Mouse (Mus musculus) forebrain, embryonic 14.5 days (tissue): ENCODE measurements around the gene Cntn4. TPM values are rescaled to one million over a fixed set of nuclear protein-coding genes. Genes with fewer than 3 reads are reported as not detected.

Experiments used
- ATAC-seq: fragments of 200-750 bp; cut with Nextera tagmentation; 2 replicates; pipeline ENCODE4 v1.8.0; 2017; ENCODE audit warnings: mild to moderate bottlenecking, moderate library complexity
- DNase-seq: peaks from one replicate; pipeline ENCODE4 v3.0.0-alpha.2; 2015; ENCODE audit warnings: low spot score
- H3K27ac ChIP-seq: fragments of 300-500 bp; sonication (generic); 2 replicates; pipeline ENCODE4 v1.5.1; 2014; ENCODE audit warnings: low read depth, mild to moderate bottlenecking, control low read depth, low read length, moderate library complexity
- H3K27me3 ChIP-seq: fragments of 300-500 bp; sonication (generic); replicated peaks from 2 replicates; pipeline ENCODE4 v1.6.1; 2014; ENCODE audit warnings: low read length, control low read depth, mixed read lengths; ENCODE audit not compliant: control insufficient read depth, insufficient read depth
- H3K36me3 ChIP-seq: fragments of 300-500 bp; sonication (generic); 2 replicates; pipeline ENCODE4 v1.6.1; 2014; ENCODE audit warnings: low read length, control low read depth; ENCODE audit not compliant: control insufficient read depth, insufficient read depth
- H3K4me1 ChIP-seq: fragments of 300-500 bp; sonication (generic); 2 replicates; pipeline ENCODE4 v1.6.1; 2014; ENCODE audit warnings: antibody characterized with exemption, low read length, control low read depth; ENCODE audit not compliant: control insufficient read depth, insufficient read depth
- H3K4me2 ChIP-seq: fragments of 300-500 bp; sonication (generic); 2 replicates; pipeline ENCODE4 v1.6.1; 2014; ENCODE audit warnings: mild to moderate bottlenecking, control low read depth, low read length
- H3K4me3 ChIP-seq: fragments of 300-500 bp; sonication (generic); 2 replicates; pipeline ENCODE4 v1.5.1; 2014; ENCODE audit warnings: low read depth, low read length, control low read depth
- H3K9ac ChIP-seq: fragments of 300-500 bp; sonication (generic); 2 replicates; pipeline ENCODE4 v1.6.1; 2014; ENCODE audit warnings: mild to moderate bottlenecking, low read length, control low read depth, moderate library complexity
- H3K9me3 ChIP-seq: fragments of 300-500 bp; sonication (generic); replicated peaks from 2 replicates; pipeline ENCODE4 v1.6.1; 2016; ENCODE audit warnings: low read length, control low read depth, mixed read lengths; ENCODE audit not compliant: control insufficient read depth
- WGBS: fragments of 180-500 bp; shearing (Covaris S2); extraction: QIAGEN DNeasy Blood & Tissue Kit; methylation state at CpG from one replicate; pipeline ENCODE4 v1.1.7; 2014; 5-methylcytosine and 5-hydroxymethylcytosine counted together
- polyA plus RNA-seq: library from polyadenylated mRNA; unstranded; fragments of >200 nt; fragmentation: Nextera tagmentation; extraction: Ambion mirVana; gene quantifications from 2 replicates; pipeline ENCODE4 v1.2.1, GENCODE M21; 2014

Cntn4 gene
- polyA plus RNA-seq, 1 experiment from 2014 or later = 6.6 TPM

GRCm38 (mm10) chr6:106645496-106646211, 968.2 kb downstream of the Cntn4 start:
- 45% methylated on average over 5 of the region's 5 CpGs for WGBS

GRCm38 (mm10) chr6:106646945-106647344, 969.5 kb downstream of the Cntn4 start:
- H3K36me3 ChIP-seq = no peaks in the 10 kb centered on the region
- DNase-seq (no peak), ATAC-seq (no peak)
- WGBS = 6% methylated on average over 4 of the region's 4 CpGs
- no peak overlapping the region for H3K4me2 ChIP-seq
- no peaks in the 10 kb centered on the region for H3K27me3 ChIP-seq
- no peak overlapping the region for H3K9ac ChIP-seq
- no peak overlapping the region for H3K4me3 ChIP-seq
- no peaks in the 10 kb centered on the region for H3K4me1 ChIP-seq
- no peak overlapping the region for H3K27ac ChIP-seq
- H3K9me3 ChIP-seq = no peaks in the 10 kb centered on the region

More at GRCm38 (mm10) chr6:106645496-106646211, 968.2 kb downstream of the Cntn4 start:
- Histone ChIP-seq H3K9me3 (no peaks in the 10 kb centered on the region), H3K27ac (no peak overlapping the region), H3K4me2 (no peak overlapping the region), H3K27me3 (no peaks in the 10 kb centered on the region), H3K4me1 (no peaks in the 10 kb centered on the region), H3K4me3 (no peak overlapping the region), H3K36me3 (no peaks in the 10 kb centered on the region), H3K9ac (no peak overlapping the region)
- ATAC-seq (peak; percentile 96), DNase-seq (peak; percentile 90)

- Histone ChIP-seq H3K9ac (no peak overlapping the region), H3K9me3 (no peaks in the 10 kb centered on the region), H3K4me2 (no peak overlapping the region), H3K36me3 (no peaks in the 10 kb centered on the region), H3K4me1 (no peaks in the 10 kb centered on the region), H3K27ac (no peak overlapping the region), H3K4me3 (no peak overlapping the region), H3K27me3 (no peaks in the 10 kb centered on the region)
- 20% methylated on average over 6 of the region's 6 CpGs for WGBS
- DNase-seq (peak; percentile 46), ATAC-seq (peak; percentile 72; the same call in 1 of the 2 replicates)
Measured at GRCm38 (mm10) chr6:106663780-106664651, 986.6 kb downstream of the Cntn4 start.

- no peak for ATAC-seq
Measured at GRCm38 (mm10) chr6:106675581-106675980, 998.1 kb downstream of the Cntn4 start.

GRCm38 (mm10) chr6:106701931-106702330, 1024.5 kb downstream of the Cntn4 start:
- H3K9me3 ChIP-seq = no peaks in the 10 kb centered on the region
- ATAC-seq (no peak), DNase-seq (no peak)
- no peak overlapping the region for H3K4me2 ChIP-seq
- no peaks in the 10 kb centered on the region for H3K27me3 ChIP-seq
- H3K27ac ChIP-seq = no peak overlapping the region
- no peak overlapping the region for H3K4me3 ChIP-seq
- H3K36me3 ChIP-seq = no peaks in the 10 kb centered on the region
- H3K4me1 ChIP-seq = no peaks in the 10 kb centered on the region
- 76% methylated on average over 3 of the region's 3 CpGs for WGBS
- H3K9ac ChIP-seq = no peak overlapping the region

More at GRCm38 (mm10) chr6:106675581-106675980, 998.1 kb downstream of the Cntn4 start:
- Histone ChIP-seq H3K27me3 (no peaks in the 10 kb centered on the region), H3K9me3 (no peaks in the 10 kb centered on the region), H3K36me3 (no peaks in the 10 kb centered on the region), H3K4me2 (no peak overlapping the region), H3K27ac (no peak overlapping the region), H3K4me3 (no peak overlapping the region), H3K9ac (no peak overlapping the region), H3K4me1 (no peaks in the 10 kb centered on the region)
- no peak for DNase-seq
- 88% methylated on average over 8 of the region's 8 CpGs for WGBS

- Histone ChIP-seq H3K4me1 (no peaks in the 10 kb centered on the region), H3K36me3 (no peaks in the 10 kb centered on the region), H3K9ac (no peak overlapping the region), H3K27ac (no peak overlapping the region), H3K4me2 (no peak overlapping the region), H3K27me3 (no peaks in the 10 kb centered on the region), H3K4me3 (no peak overlapping the region), H3K9me3 (no peaks in the 10 kb centered on the region)
- ATAC-seq = no peak
- 67% methylated on average over 3 of the region's 3 CpGs for WGBS
- DNase-seq = no peak
Measured at GRCm38 (mm10) chr6:106705506-106706035, 1028.1 kb downstream of the Cntn4 start.

GRCm38 (mm10) chr6:106725642-106726041, 1048.2 kb downstream of the Cntn4 start:
- Histone ChIP-seq H3K4me1 (no peaks in the 10 kb centered on the region), H3K27ac (no peak overlapping the region), H3K4me2 (no peak overlapping the region), H3K9me3 (no peaks in the 10 kb centered on the region), H3K4me3 (no peak overlapping the region), H3K9ac (no peak overlapping the region), H3K36me3 (no peaks in the 10 kb centered on the region), H3K27me3 (no peaks in the 10 kb centered on the region)
- ATAC-seq (no peak), DNase-seq (no peak)
- WGBS = 91% methylated on average over 4 of the region's 4 CpGs

- Histone ChIP-seq H3K27me3 (no peaks in the 10 kb centered on the region), H3K9ac (no peak overlapping the region), H3K9me3 (no peaks in the 10 kb centered on the region), H3K4me3 (no peak overlapping the region), H3K4me1 (no peaks in the 10 kb centered on the region), H3K4me2 (no peak overlapping the region), H3K27ac (no peak overlapping the region), H3K36me3 (no peaks in the 10 kb centered on the region)
- ATAC-seq (no peak), DNase-seq (no peak)
- WGBS = 82% methylated on average over 6 of the region's 6 CpGs
Measured at GRCm38 (mm10) chr6:106726078-106726477, 1048.6 kb downstream of the Cntn4 start.
